Mouse (Mus musculus): ENCODE results near the gene Inpp4a.

GRCm38 (mm10) chr1:37324569-37324968 lies 24.9 kb downstream of the Inpp4a start:
- TF ChIP-seq CTCF (IDR thresholded peaks at IDR 0.05; ENCODE audit: control insufficient read depth, insufficient read depth, insufficient replicate concordance, low read depth, low read length), result no peak
- no peak for TF ChIP-seq POLR2A (IDR thresholded peaks at IDR 0.05; ENCODE audit: control insufficient read depth, low read depth, low read length)
